Mouse (Mus musculus) kidney, postnatal 36 days (tissue): ENCODE results near the gene Cnga3.

Experiments used
- DNase-seq, 2 experiments: peaks; one replicate each; pipeline ENCODE4 v3.0.0; 2021 to 2022; ENCODE audit warnings: mixed read lengths in 2 of 2

Gene Cnga3

GRCm38 (mm10) chr1:37214144-37214543 is at the start of gene Cnga3:
Cnga3 (plus strand) TSS chr1:37214434.
- no peak for DNase-seq

GRCm38 (mm10) chr1:37166066-37166465 is 48.2 kb upstream of the Cnga3 start:
- no peak for DNase-seq

- no peak for DNase-seq
Measured at GRCm38 (mm10) chr1:37167918-37168317, 46.3 kb upstream of the Cnga3 start.

- DNase-seq: no peak
Measured at GRCm38 (mm10) chr1:37177874-37178273, 36.4 kb upstream of the Cnga3 start.

- no peak for DNase-seq
Measured at GRCm38 (mm10) chr1:37179852-37180251, 34.4 kb upstream of the Cnga3 start.

- no peak for DNase-seq
Measured at GRCm38 (mm10) chr1:37187050-37187449, 27.2 kb upstream of the Cnga3 start.

- DNase-seq: peak in 1 of 2 experiments; percentile 12
Measured at GRCm38 (mm10) chr1:37194607-37195006, 19.6 kb upstream of the Cnga3 start.

- no peak for DNase-seq
Measured at GRCm38 (mm10) chr1:37201406-37201805, 12.8 kb upstream of the Cnga3 start.

GRCm38 (mm10) chr1:37207743-37208142 is 6.5 kb upstream of the Cnga3 start:
- no peak for DNase-seq

- DNase-seq: no peak
Measured at GRCm38 (mm10) chr1:37212375-37212774, 1.9 kb upstream of the Cnga3 start.

GRCm38 (mm10) chr1:37218386-37218785 is 4.2 kb downstream of the Cnga3 start:
- peak; percentile 43 to 85 for DNase-seq

GRCm38 (mm10) chr1:37219593-37219992 is 5.4 kb downstream of the Cnga3 start:
- DNase-seq: no peak

GRCm38 (mm10) chr1:37220134-37220907 is 6.1 kb downstream of the Cnga3 start:
- DNase-seq: no peak

GRCm38 (mm10) chr1:37222002-37222401 is 7.8 kb downstream of the Cnga3 start:
- DNase-seq: no peak

GRCm38 (mm10) chr1:37230404-37230803 is 16.2 kb downstream of the Cnga3 start:
- DNase-seq: no peak

GRCm38 (mm10) chr1:37231295-37231701 is 17.1 kb downstream of the Cnga3 start:
- peak in 1 of 2 experiments; percentile 5 for DNase-seq

GRCm38 (mm10) chr1:37239045-37239635 is 24.9 kb downstream of the Cnga3 start:
- DNase-seq: peak in 1 of 2 experiments; percentile 10

GRCm38 (mm10) chr1:37242253-37242652 is 28.0 kb downstream of the Cnga3 start:
- DNase-seq: no peak

GRCm38 (mm10) chr1:37246476-37246875 is 32.2 kb downstream of the Cnga3 start:
- DNase-seq: no peak

GRCm38 (mm10) chr1:37248406-37248805 is 34.2 kb downstream of the Cnga3 start:
- no peak for DNase-seq

- peak; percentile 75 to 92 for DNase-seq
Measured at GRCm38 (mm10) chr1:37250643-37251310, 36.5 kb downstream of the Cnga3 start.

- no peak for DNase-seq
Measured at GRCm38 (mm10) chr1:37258443-37258842, 44.2 kb downstream of the Cnga3 start.

GRCm38 (mm10) chr1:37272464-37272863 is 58.2 kb downstream of the Cnga3 start:
- peak; percentile 46 to 77 for DNase-seq

GRCm38 (mm10) chr1:37286556-37286955 is 72.3 kb downstream of the Cnga3 start:
- no peak for DNase-seq
